Mouse (Mus musculus): ENCODE results near the gene Nifk.

Nifk gene

GRCm38 (mm10) chr1:118380105-118380786 lies 58.6 kb downstream of the Nifk start:
- DNase-seq (ENCODE audit: low read depth, low spot score): no peak
